Mouse (Mus musculus) limb, embryonic 12.5 days (tissue): Measurements from ENCODE around the gene Nudt8. TPM values are rescaled to one million over a fixed set of nuclear protein-coding genes. Genes with fewer than 3 reads are reported as not detected.

Experiments
- polyA plus RNA-seq: library from polyadenylated mRNA; unstranded; fragments of >200 nt; fragmentation: Nextera tagmentation; extraction: Ambion mirVana; gene quantifications from 2 replicates; pipeline ENCODE4 v1.2.1, GENCODE M21; 2016

Nudt8 gene
- polyA plus RNA-seq, 1 experiment from 2014 or later: 30.8 TPM

Other genes starting within 250 kb of the Nudt8 start
- 38.3 and 44.2 TPM in 2 replicates for gene Kmt5b, start 233.2 kb upstream of the Nudt8 start, polyA plus RNA-seq
- gene Chka, start 148.8 kb upstream of the Nudt8 start, polyA plus RNA-seq: 55.7 and 62.8 TPM in 2 replicates
- gene Tcirg1, start 93.4 kb upstream of the Nudt8 start, polyA plus RNA-seq: 41.3 and 47.0 TPM in 2 replicates
- 242 and 257 TPM in 2 replicates for gene Ndufs8, start 87.8 kb upstream of the Nudt8 start, polyA plus RNA-seq
- gene Aldh3b1, start 70.8 kb upstream of the Nudt8 start, polyA plus RNA-seq: 0.60 and 0.65 TPM in 2 replicates
- 11.7 and 12.1 TPM in 2 replicates for gene Unc93b1, start 65.4 kb upstream of the Nudt8 start, polyA plus RNA-seq
- not detected in 2 replicates for gene Aldh3b3, start 41.9 kb upstream of the Nudt8 start, polyA plus RNA-seq
- 2.7 and 3.6 TPM in 2 replicates for gene Aldh3b2, start 28.3 kb upstream of the Nudt8 start, polyA plus RNA-seq
- gene Acy3, start 14.0 kb upstream of the Nudt8 start, polyA plus RNA-seq: 3.6 and 3.7 TPM in 2 replicates
- not detected in 2 replicates for gene Tbx10, start 7.8 kb upstream of the Nudt8 start, polyA plus RNA-seq
- 4.6 and 5.5 TPM in 2 replicates for gene Gm49405, start within 50 bp of the Nudt8 start, polyA plus RNA-seq
- gene Doc2g, start 2.7 kb downstream of the Nudt8 start, polyA plus RNA-seq: 6.8 and 7.6 TPM in 2 replicates
- gene Ndufv1, start 12.2 kb downstream of the Nudt8 start, polyA plus RNA-seq: 180 and 201 TPM in 2 replicates
- 476 and 504 TPM in 2 replicates for gene Gstp1, start 37.4 kb downstream of the Nudt8 start, polyA plus RNA-seq
- 1.8 and 10.6 TPM in 2 replicates for gene Gstp2, start 45.4 kb downstream of the Nudt8 start, polyA plus RNA-seq
- not detected in 2 replicates for gene Gstp3, start 59.0 kb downstream of the Nudt8 start, polyA plus RNA-seq
- gene Cabp2, start 81.0 kb downstream of the Nudt8 start, polyA plus RNA-seq: not detected in 2 replicates
- 66.9 and 67.1 TPM in 2 replicates for gene Cdk2ap2, start 96.6 kb downstream of the Nudt8 start, polyA plus RNA-seq
- 11.6 and 13.0 TPM in 2 replicates for gene Pitpnm1, start 99.4 kb downstream of the Nudt8 start, polyA plus RNA-seq
- 86.5 and 87.5 TPM in 2 replicates for gene Aip, start 125.3 kb downstream of the Nudt8 start, polyA plus RNA-seq
- not detected in 2 replicates for gene Gpr152, start 139.2 kb downstream of the Nudt8 start, polyA plus RNA-seq
- 0.12 and 0.14 TPM in 2 replicates for gene Cabp4, start 143.5 kb downstream of the Nudt8 start, polyA plus RNA-seq
- gene Coro1b, start 148.0 kb downstream of the Nudt8 start, polyA plus RNA-seq: 125 and 131 TPM in 2 replicates
- gene Ptprcap, start 153.0 kb downstream of the Nudt8 start, polyA plus RNA-seq: 1.3 and 1.4 TPM in 2 replicates
- gene Rps6kb2, start 162.8 kb downstream of the Nudt8 start, polyA plus RNA-seq: 63.3 and 69.4 TPM in 2 replicates
- gene Carns1, start 174.9 kb downstream of the Nudt8 start, polyA plus RNA-seq: 2.3 and 3.1 TPM in 2 replicates
- gene Tbc1d10c, start 190.7 kb downstream of the Nudt8 start, polyA plus RNA-seq: 0.60 and 1.5 TPM in 2 replicates
- gene Ppp1ca, start 191.5 kb downstream of the Nudt8 start, polyA plus RNA-seq: 834 and 845 TPM in 2 replicates
- 38.4 and 44.9 TPM in 2 replicates for gene Rad9a, start 201.1 kb downstream of the Nudt8 start, polyA plus RNA-seq
- gene Clcf1, start 213.7 kb downstream of the Nudt8 start, polyA plus RNA-seq: 8.6 and 9.1 TPM in 2 replicates
- not detected in 2 replicates for gene AC109138.7, start 213.8 kb downstream of the Nudt8 start, polyA plus RNA-seq
- gene Pold4, start 231.3 kb downstream of the Nudt8 start, polyA plus RNA-seq: 13.8 and 16.2 TPM in 2 replicates